Mouse (Mus musculus): ENCODE measurements around the gene Foxc1. TPM values are rescaled to one million over a fixed set of nuclear protein-coding genes. Genes with fewer than 3 reads are reported as not detected.

The Foxc1 gene
- 1 to 10 TPM; 6.7 to 6.9 TPM for total RNA-seq (2021)
- long read RNA-seq, experiment 1, full-length matches to known transcripts, result 17 of 18 reads
- long read RNA-seq, experiment 1, partial matches to known transcripts, result 0 of 18 reads
- long read RNA-seq, experiment 1, other reads (novel, unspliced or antisense), result 1 of 18 reads
- long read RNA-seq, experiment 2, full-length matches to known transcripts, result 17 of 17 reads
- long read RNA-seq, experiment 2, partial matches to known transcripts, result 0 of 17 reads
- long read RNA-seq, experiment 2, other reads (novel, unspliced or antisense), result 0 of 17 reads

DNA sequence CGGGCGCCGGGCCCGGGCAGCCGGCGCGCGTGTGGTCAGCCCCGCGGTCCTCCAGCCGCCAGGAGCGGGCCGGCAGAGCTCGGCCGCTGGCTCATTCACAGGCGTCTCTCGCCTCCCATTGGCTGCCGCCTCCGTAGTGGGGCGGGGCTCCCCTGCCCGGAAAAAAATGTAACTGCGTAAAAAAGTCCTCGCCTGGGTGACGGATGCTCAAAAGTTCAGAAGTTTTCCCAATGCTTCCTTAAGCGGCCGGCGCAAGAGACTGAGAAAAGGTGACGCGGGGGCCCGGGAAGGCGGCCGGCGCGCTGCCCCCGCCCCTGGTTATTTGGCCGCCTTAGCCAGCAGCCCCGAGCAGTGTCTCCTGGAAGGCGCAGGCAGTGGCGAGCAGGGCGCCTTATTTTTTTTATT, at the start of gene Foxc1:
TSS of gene Foxc1 (plus strand) at position 206 of the 405 bp plus-strand sequence.
- DNase-seq, result peak; percentile 94

DNA sequence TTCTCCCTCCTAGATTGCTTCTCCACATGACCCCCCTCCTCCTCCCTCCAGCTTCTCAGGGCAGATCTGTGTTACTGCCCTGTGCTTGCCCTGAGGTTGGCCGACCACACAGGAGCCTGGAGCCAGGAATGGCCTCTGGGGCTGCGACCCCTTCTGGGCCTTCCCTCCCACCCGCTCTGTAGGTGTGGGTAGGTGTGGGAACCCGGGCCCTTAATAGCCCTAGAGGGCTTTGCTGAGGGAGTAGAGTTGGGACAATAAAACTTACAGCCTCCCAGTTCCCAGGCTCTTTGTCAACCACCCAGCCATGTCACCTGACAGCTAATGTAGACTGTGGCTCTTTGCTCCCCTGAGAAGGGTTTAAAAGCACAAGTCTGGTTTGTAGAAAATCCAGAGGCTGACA, 46.0 kb upstream of the Foxc1 start:
- no peak for DNase-seq

- DNase-seq, result no peak
These were observed 45.4 kb upstream of the Foxc1 start for GRCm38 (mm10) chr13:31761057-31761456.

DNA sequence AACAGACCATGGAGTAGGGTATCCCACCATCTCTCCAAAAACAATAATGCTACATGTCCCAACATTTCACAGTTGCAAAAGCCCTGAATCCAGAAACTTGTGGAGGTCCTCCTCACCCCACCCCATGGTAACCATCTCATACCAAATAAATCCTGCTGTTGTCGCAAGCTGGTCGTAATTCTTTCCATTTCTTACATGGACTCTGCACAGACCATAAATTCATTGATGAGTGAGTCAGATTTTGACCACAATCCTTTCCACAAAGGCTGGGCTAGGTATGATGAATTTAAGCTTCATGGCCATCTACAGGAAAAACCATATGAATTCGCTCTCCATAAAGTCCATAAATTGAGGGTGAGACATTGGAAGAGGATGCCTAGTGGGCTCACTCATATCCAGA, 42.0 kb upstream of the Foxc1 start:
- no peak for DNase-seq

DNA sequence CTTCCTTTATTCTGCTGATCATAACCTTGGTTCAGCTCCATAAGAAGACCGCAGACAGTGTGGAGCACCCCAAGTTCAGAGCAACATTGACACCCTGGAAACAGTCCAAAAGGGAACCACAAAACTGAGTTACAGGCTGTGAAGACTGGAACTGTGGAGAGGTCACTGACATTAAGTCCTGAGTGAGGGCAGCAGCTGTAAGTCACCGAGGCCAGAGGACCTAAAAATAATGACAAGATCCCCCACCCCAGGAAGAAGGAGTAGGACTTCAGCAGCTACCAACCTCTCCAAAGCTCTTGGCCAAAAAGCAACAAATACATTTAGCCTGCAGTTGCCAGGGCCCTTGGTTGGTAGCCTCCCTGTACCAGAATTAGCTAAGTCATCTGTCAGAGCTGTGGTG, 40.9 kb upstream of the Foxc1 start:
- no peak for DNase-seq

GRCm38 (mm10) chr13:31772882-31773281, 33.6 kb upstream of the Foxc1 start:
- no peak for DNase-seq

DNA sequence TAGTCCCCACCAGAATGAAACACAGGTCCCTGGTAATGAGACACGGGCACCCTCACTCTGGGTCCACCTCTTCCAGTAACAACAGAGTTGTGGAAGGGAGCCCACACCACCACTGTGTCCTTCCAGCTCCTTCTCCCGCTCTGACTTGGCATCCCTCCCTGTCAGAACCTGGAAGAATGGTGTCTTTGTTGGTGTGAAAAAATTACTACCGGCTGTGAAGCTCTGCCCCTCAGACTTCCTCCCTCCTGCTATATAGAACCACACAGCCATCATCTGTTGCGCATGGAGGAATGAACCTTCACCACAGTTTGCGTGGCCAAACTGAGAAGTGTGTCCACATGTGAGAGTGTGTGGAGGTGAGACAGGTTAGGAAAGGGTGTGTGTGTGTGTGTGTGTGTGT, 30.7 kb upstream of the Foxc1 start:
- no peak for DNase-seq

DNA sequence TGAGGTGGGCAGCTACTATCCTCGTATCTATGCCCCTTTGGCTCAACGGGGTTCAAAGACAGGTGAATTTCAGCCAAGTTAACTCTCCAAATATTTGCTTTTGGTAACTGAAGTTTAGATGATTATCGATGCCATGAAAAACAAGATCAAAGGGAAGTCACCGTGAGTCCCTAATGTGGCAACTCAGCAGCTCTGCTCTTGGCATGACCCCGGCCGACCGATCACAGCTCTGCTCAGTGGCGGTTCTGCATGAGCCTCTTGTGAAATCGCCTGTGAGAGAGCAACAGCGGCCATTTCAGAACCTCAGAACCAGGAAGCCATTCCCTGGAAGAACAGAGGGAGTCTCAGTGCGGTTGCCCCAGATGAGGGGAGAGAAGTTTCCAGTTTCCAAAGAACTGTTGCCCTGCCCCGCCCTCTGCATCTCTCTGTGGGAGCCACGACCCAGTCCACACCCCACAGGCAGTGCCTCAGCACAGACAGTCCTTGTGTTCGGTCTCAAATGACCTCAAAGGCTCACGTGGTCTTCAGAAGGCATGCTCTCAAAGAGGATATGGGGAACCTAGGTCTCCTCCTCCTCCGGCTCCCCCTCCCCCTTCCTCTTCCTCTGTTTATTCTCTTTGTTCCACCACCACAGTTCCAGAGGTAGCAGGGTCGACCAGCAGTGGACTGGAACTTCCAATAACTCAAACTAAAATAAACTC, 27.0 kb upstream of the Foxc1 start:
- peak; percentile 24 for DNase-seq

GRCm38 (mm10) chr13:31780299-31780698, 26.1 kb upstream of the Foxc1 start:
- DNase-seq, result no peak

- no peak for DNase-seq
These were observed 24.4 kb upstream of the Foxc1 start for GRCm38 (mm10) chr13:31782063-31782462.

- DNase-seq, result no peak
These were observed 21.7 kb upstream of the Foxc1 start for GRCm38 (mm10) chr13:31784757-31785156.

- DNase-seq, result peak; percentile 68
These were observed 13.8 kb upstream of the Foxc1 start for GRCm38 (mm10) chr13:31792480-31793132.

GRCm38 (mm10) chr13:31793163-31793562, 13.3 kb upstream of the Foxc1 start:
- no peak for DNase-seq

DNA sequence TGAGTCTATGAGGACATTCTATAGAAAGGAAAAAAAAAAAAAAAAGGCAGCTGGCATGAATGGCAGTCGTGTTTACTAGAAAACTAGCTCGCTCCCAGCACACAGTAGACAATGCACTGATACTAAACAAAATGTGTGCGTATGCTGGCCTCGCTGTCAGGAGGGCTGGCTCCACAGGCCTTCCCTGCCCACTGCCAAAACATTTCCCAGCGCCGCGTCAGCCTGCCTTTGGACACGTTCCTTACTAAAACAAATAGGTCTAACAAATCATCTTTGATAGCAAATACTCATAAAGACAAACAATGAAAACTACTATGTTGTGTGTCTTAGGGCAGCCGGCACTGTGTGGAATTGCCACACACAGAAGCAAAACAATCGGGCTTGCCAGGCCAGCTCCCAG, 9.1 kb upstream of the Foxc1 start:
- DNase-seq, result no peak

- no peak for DNase-seq
These were observed 8.4 kb upstream of the Foxc1 start for GRCm38 (mm10) chr13:31798075-31798474.

- DNase-seq, result peak; percentile 95
These were observed 5.6 kb upstream of the Foxc1 start for GRCm38 (mm10) chr13:31800581-31801576.

DNA sequence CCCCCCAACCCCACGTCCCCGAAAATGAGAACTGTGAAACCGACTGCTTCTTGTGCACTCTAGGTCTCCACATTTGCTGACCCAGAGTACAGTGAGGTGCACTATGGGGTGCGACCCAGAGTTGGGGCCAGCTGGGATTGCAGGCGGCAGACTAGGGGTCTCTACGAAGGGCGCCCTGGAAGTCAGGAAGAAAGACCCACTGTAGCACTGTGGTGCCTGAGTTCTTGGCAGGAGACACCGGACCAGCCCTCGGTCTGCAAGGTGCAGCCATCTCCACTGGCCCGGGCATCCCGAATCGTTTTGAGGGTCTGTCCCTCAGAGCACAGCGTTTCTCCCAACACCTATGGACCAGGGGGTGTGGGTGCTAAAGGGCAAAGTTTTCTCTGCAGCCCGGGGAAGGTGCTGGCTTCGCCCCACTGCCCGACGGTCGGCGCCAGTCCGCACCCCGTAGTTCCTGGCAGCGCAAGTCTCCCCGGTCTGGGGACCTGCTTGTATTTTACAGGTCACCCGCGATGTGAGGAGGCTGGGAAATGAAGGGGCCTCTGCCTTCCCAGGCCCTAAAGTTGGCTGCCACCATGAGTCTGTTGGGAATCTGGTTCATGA, 4.6 kb upstream of the Foxc1 start:
- no peak for DNase-seq

DNA sequence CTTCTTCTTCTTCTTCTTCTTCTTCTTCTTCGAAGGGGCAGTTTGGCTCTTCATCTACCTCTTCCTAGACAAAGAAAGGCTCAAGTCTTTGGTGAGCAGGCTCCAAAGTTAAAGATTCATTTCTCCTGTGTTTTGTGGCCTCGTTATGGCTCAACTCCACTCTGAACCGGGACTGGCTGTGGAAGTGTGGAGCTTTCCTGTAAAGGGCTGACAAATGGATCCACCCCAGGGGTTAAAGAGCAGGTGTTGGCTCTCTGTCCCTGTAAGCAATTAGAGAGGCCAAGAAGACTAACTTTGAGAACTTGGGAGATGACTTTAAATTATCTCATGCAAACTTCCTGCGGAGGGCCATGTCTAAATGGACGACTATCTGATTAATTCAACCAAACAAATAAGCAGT, 4.0 kb upstream of the Foxc1 start:
- DNase-seq, result no peak

DNA sequence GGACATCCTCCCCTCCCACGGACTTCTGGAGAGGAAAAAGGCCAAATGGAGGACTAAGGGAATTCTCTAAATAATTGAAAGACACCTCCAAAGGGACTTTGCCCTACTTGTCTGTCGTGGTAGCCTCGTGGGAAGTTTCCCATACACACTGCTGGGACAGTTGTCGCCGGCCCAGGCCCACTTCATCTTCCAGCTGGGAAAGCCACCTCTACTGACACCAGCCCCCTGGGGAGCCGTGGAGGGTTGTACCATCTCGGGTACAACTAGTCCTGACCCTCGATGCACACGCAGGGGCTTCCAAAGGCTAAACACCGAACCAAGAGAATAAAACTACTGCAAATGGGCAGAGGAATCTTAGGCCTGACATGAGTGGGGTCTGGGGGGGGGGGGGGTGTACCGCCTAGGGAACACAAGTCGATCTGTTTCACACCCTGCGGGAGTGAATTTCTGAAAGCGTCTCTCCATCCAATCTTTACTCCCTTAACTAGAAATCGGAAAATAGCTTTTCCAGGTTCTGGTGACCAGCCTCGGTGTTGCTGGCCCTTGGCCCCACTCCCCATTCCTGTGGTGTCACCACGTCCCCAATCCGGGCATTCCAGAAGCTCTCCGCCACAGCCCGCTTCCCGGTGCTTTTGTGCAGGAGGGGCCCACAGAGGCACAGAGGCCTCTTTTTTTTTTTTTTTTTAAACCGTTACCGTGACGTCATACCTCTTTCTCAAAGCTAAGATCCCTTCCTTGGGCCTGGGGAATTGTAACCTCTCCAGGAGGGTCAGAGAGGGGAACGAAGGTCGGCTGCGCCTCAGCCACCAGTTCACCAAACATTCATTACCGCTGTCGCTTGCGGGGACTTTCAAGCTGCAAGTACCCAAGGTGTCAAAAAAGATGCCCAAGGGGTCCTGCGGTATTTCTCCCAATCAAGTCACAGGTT, 3.0 kb upstream of the Foxc1 start:
- no peak for DNase-seq

DNA sequence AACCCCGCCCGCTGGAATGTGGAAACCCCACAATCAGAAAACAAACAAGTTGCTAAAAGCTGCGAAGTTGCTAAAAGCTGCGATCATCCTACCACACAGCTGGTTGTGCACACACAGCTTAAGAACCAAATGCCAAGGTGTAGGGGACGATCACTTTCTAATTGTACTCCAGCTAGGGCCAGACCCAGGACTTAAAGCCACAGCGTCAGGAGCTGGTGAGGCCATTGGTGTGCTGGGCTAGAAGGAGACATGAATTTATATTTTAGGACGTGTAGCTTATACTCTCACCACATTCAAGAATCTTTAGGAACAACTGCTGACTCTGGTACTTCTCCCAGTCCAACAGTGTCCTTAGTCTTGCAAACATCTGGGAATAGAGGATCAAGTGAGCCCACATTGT, 1.9 kb upstream of the Foxc1 start:
- DNase-seq, result no peak
